Mouse (Mus musculus) ES-E14 (cell line): Measurements from ENCODE around the gene Myo1b. TPM values are rescaled to one million over a fixed set of nuclear protein-coding genes. Genes with fewer than 3 reads are reported as not detected.
"Not testable (repeated sequence)": the region's sequence is repeated elsewhere in the genome, so short reads cannot be mapped to it uniquely, and the experiment has no call there.

Experiments
- DNase-seq: peaks from one replicate; pipeline ENCODE4 v3.0.0-alpha.2; 2013; ENCODE audit warnings: low read depth, low spot score
- H3K27ac ChIP-seq: 2 replicates; pipeline ENCODE4 v1.5.1; 2012; ENCODE audit warnings: low read depth, mild to moderate bottlenecking, low read length, moderate library complexity, mixed read lengths; ENCODE audit not compliant: poor library complexity, insufficient read depth, severe bottlenecking
- H3K36me3 ChIP-seq: 2 replicates; pipeline ENCODE4 v1.6.1; 2012; ENCODE audit warnings: mild to moderate bottlenecking, low read length, moderate library complexity, mixed read lengths; ENCODE audit not compliant: control insufficient read depth, poor library complexity, insufficient read depth, severe bottlenecking
- H3K4me1 ChIP-seq, 2 experiments: fragments of 150-350 bp in 1 of 2; sonication (generic) in 1 of 2; 2 replicates each; pipeline ENCODE4 v1.6.1; 2012; ENCODE audit warnings: low read length in 2 of 2, mild to moderate bottlenecking in 1 of 2, mixed read lengths in 1 of 2; ENCODE audit not compliant: control insufficient read depth in 2 of 2, insufficient read depth in 2 of 2, poor library complexity in 1 of 2
- H3K4me3 ChIP-seq, 2 experiments: fragments of 150-350 bp in 1 of 2; sonication (generic) in 1 of 2; 2 replicates each; pipeline ENCODE4 v1.5.1; 2012; ENCODE audit warnings: low read length in 2 of 2, low read depth in 1 of 2, mild to moderate bottlenecking in 1 of 2, mixed read lengths in 1 of 2; ENCODE audit not compliant: insufficient read depth in 1 of 2, poor library complexity in 1 of 2, severe bottlenecking in 1 of 2
- H3K9ac ChIP-seq: 2 replicates; pipeline ENCODE4 v1.6.1; 2012; ENCODE audit warnings: low read depth, mild to moderate bottlenecking, low read length, mixed read lengths; ENCODE audit not compliant: poor library complexity, insufficient read depth, severe bottlenecking
- H3K9me3 ChIP-seq: fragments of 150-350 bp; sonication (generic); 2 replicates; pipeline ENCODE4 v1.6.1; 2012; ENCODE audit warnings: low read depth, mild to moderate bottlenecking, low read length; ENCODE audit not compliant: control insufficient read depth, insufficient read depth
- CHD2 ChIP-seq: IDR thresholded peaks from 2 replicates; pipeline ENCODE4 v1.6.1; 2014; ENCODE audit warnings: mild to moderate bottlenecking, low read depth, low read length, inconsistent platforms
- HCFC1 ChIP-seq: IDR thresholded peaks from 2 replicates; pipeline ENCODE4 v1.6.1; 2012; ENCODE audit warnings: low read length, inconsistent platforms, borderline replicate concordance; ENCODE audit not compliant: insufficient read depth
- MAFK ChIP-seq: IDR thresholded peaks from 2 replicates; pipeline ENCODE4 v1.6.1; 2014; ENCODE audit warnings: mild to moderate bottlenecking, low read depth, low read length, inconsistent platforms; ENCODE audit not compliant: insufficient read depth
- ZC3H11A ChIP-seq: IDR thresholded peaks from 2 replicates; pipeline ENCODE4 v1.6.1; 2012; ENCODE audit warnings: low read depth, mild to moderate bottlenecking, inconsistent platforms, low read length, borderline replicate concordance
- ZNF384 ChIP-seq: IDR thresholded peaks from 2 replicates; pipeline ENCODE4 v1.6.1; 2012; ENCODE audit warnings: low read depth, low read length, inconsistent platforms
- in situ Hi-C, 2 experiments: fragments of 600-800 bp; cut with MboI; formaldehyde crosslinking; loops; one replicate each; pipeline ENCODE4 v1.15.1; 2025; ENCODE audit warnings: low sequenced_read_pairs in 2 of 2, inconsistent platforms in 1 of 2; ENCODE audit not compliant: unreplicated experiment in 2 of 2
- total RNA-seq: library from RNA; depleted of rRNA; stranded (reverse); fragments of 300-350 nt; gene quantifications from 2 replicates; pipeline ENCODE4 v1.2.3, GENCODE M21; 2012

The Myo1b gene
- total RNA-seq, 1 experiment = 26.0 TPM

- H3K9me3 ChIP-seq = no peaks in the 10 kb centered on the region
These were observed 35.7 kb downstream of the Myo1b start for GRCm38 (mm10) chr1:51879927-51880814.

DNA sequence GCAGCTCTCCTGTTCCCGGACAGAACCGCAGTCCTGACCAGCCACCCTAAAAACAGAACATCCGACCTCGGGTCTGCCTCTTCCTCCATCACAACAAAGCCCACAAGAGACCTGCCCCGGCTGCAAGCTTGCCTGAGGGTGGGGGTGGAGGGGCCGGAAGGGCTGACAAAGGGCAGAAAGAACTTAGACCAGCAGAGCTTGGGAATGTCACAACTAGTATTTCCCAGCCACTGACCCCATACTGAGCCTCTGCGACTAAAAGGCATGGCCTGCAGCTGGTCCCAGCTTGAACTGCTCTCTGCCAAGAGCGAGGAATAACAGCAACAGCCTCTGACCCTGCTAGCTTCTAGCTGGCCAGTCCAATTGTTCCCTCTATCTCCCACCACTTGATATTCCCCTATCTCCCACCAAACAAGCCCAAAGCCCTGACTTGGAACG, 36.5 kb downstream of the Myo1b start:
- no peak overlapping the region for H3K9ac ChIP-seq
- DNase-seq = peak; percentile 59
- TF ChIP-seq ZC3H11A (no peak), HCFC1 (no peak)
- no peaks in the 10 kb centered on the region for H3K9me3 ChIP-seq
- H3K4me3 ChIP-seq = no peak overlapping the region
- in situ Hi-C loops = no loop called here
- peaks cover 3 to 12% of the 10 kb centered on the region in 2 experiments; a peak in 3 of 4 replicates for H3K4me1 ChIP-seq
- H3K36me3 ChIP-seq = no peaks in the 10 kb centered on the region
- no peak overlapping the region for H3K27ac ChIP-seq

More at GRCm38 (mm10) chr1:51879927-51880814, 35.7 kb downstream of the Myo1b start:
- DNase-seq = no peak
- in situ Hi-C loops = no loop called here
- Histone ChIP-seq H3K4me1 (peaks cover 5 to 12% of the 10 kb centered on the region in 2 experiments; a peak in 3 of 4 replicates), H3K4me3 (no peak overlapping the region), H3K27ac (no peak overlapping the region), H3K36me3 (no peaks in the 10 kb centered on the region), H3K9ac (no peak overlapping the region)
- TF ChIP-seq HCFC1 = no peak
- no peak for TF ChIP-seq MAFK
- no peak for TF ChIP-seq CHD2
- TF ChIP-seq ZNF384 = no peak
- no peak for TF ChIP-seq ZC3H11A

- no peak overlapping the region for H3K27ac ChIP-seq
- no peak for DNase-seq
- TF ChIP-seq CHD2 = no peak
- no peak for TF ChIP-seq ZC3H11A
- no peak for TF ChIP-seq HCFC1
- no peak for TF ChIP-seq MAFK
- no peak for TF ChIP-seq ZNF384
- H3K9me3 ChIP-seq = no peaks in the 10 kb centered on the region
- in situ Hi-C loops = no loop called here
- no peak overlapping the region for H3K9ac ChIP-seq
- no peaks in the 10 kb centered on the region for H3K36me3 ChIP-seq
- H3K4me1 ChIP-seq = peaks cover 3 to 15% of the 10 kb centered on the region in 2 experiments; a peak in 3 of 4 replicates
- H3K4me3 ChIP-seq = no peak overlapping the region
These were observed 40.2 kb downstream of the Myo1b start for GRCm38 (mm10) chr1:51875462-51876225.

- Histone ChIP-seq H3K4me1 (peaks cover 0 to 6% of the 10 kb centered on the region in 2 experiments; a peak in 1 of 4 replicates), H3K4me3 (no peak overlapping the region), H3K9me3 (no peaks in the 10 kb centered on the region), H3K36me3 (no peaks in the 10 kb centered on the region), H3K9ac (no peak overlapping the region), H3K27ac (no peak overlapping the region)
- in situ Hi-C loops = no loop called here
- TF ChIP-seq ZNF384 (no peak), MAFK (no peak), HCFC1 (no peak), CHD2 (no peak), ZC3H11A (no peak)
- no peak for DNase-seq
These were observed 43.2 kb downstream of the Myo1b start for GRCm38 (mm10) chr1:51872493-51873261.

GRCm38 (mm10) chr1:51871234-51871633, 44.6 kb downstream of the Myo1b start:
- in situ Hi-C loops, DNase-seq: not testable (repeated sequence)

More at GRCm38 (mm10) chr1:51871234-51871633, 44.6 kb downstream of the Myo1b start:
- H3K9ac ChIP-seq, H3K9me3 ChIP-seq, H3K4me1 ChIP-seq, H3K27ac ChIP-seq, H3K36me3 ChIP-seq, H3K4me3 ChIP-seq: not testable (repeated sequence)
